Mouse (Mus musculus): ENCODE data around the gene H2-M5. TPM values are rescaled to one million over a fixed set of nuclear protein-coding genes. Genes with fewer than 3 reads are reported as not detected.

H2-M5 gene
- polyA plus RNA-seq, 1 experiment from 2014 or later: 0.16 TPM

DNA sequence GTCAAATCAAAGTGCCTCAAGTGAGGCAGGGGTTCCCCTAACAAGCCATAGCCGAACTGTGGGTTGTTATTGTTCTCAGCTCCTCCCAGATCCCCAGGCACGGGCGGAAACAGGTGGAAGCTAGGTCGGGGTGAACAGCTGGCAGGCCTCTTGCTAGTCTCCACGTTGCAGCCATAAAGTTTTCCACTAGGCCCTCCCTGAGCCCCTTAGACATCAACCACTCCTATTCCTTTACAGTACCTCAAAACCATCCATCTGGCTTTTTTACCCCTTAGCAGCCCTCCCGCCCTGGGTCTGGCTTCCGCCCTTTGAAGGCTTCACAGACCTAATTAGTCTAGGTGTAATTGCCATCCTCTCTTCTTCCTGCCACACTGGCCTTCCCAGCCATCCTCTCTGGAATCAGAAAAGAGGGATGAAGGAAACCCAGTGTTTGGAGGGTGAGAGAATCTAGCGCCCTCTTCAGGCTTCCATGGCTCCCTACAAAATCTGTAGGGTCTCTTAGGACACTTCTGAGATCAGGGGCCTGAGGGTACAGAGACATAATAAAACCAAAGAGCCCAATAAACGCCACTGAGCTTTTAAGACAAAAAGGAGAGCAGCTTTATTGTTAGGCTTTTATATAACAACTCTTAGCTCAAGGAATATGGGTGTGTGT lies 45.1 kb downstream of the H2-M5 start:
- ATAC-seq (ENCODE audit: low FRiP score, low TSS enrichment): no peak
- Histone ChIP-seq H3K27ac (ENCODE audit: low read depth, low read length) (no peak overlapping the region), H3K4me3 (ENCODE audit: low read length) (no peak overlapping the region), H3K9ac (ENCODE audit: low read depth, low read length) (no peak overlapping the region), H3K9me3 (ENCODE audit: control insufficient read depth, low read length) (no peaks in the 10 kb centered on the region), H3K27me3 (ENCODE audit: control insufficient read depth, insufficient read depth, low read length) (peaks cover 55% of the 10 kb centered on the region), H3K4me1 (ENCODE audit: control insufficient read depth, insufficient read depth, low read length) (peaks cover 5% of the 10 kb centered on the region), H3K4me2 (replicated peaks; ENCODE audit: low read depth, low read length) (no peak overlapping the region), H3K36me3 (ENCODE audit: control insufficient read depth, insufficient read depth, low read length) (peaks cover 5% of the 10 kb centered on the region; the same call in 1 of the 2 replicates)
- WGBS: 9% methylated on average over 9 of the region's 9 CpGs

DNA sequence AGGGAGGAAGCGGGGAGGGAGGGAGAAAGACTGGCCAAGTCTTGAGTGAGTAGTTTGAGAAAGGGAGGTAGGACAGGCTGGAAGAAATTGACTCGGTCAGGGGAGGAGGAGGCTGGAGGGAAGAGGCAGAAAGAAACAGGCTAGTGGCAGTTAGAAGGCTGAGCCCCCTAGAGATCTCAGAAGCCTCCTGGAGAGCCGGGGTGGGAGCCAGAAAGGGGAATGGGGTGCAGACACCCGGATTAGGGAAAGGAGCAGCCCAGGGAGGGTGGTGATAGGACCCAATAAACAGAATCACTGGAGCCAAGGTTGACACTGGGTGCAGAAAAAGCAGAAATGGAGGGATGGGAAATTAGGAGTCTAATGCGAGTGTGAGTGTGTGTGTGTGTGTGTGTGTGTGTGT lies 45.6 kb downstream of the H2-M5 start:
- WGBS: 11% methylated on average over 5 of the region's 5 CpGs
- no peak for ATAC-seq (ENCODE audit: low FRiP score, low TSS enrichment)
- Histone ChIP-seq H3K4me1 (ENCODE audit: control insufficient read depth, insufficient read depth, low read length) (peaks cover 5% of the 10 kb centered on the region), H3K27ac (ENCODE audit: low read depth, low read length) (no peak overlapping the region), H3K4me2 (replicated peaks; ENCODE audit: low read depth, low read length) (no peak overlapping the region), H3K9me3 (ENCODE audit: control insufficient read depth, low read length) (no peaks in the 10 kb centered on the region), H3K4me3 (ENCODE audit: low read length) (no peak overlapping the region), H3K27me3 (ENCODE audit: control insufficient read depth, insufficient read depth, low read length) (peaks cover 55% of the 10 kb centered on the region), H3K9ac (ENCODE audit: low read depth, low read length) (no peak overlapping the region), H3K36me3 (ENCODE audit: control insufficient read depth, insufficient read depth, low read length) (no peaks in the 10 kb centered on the region)

DNA sequence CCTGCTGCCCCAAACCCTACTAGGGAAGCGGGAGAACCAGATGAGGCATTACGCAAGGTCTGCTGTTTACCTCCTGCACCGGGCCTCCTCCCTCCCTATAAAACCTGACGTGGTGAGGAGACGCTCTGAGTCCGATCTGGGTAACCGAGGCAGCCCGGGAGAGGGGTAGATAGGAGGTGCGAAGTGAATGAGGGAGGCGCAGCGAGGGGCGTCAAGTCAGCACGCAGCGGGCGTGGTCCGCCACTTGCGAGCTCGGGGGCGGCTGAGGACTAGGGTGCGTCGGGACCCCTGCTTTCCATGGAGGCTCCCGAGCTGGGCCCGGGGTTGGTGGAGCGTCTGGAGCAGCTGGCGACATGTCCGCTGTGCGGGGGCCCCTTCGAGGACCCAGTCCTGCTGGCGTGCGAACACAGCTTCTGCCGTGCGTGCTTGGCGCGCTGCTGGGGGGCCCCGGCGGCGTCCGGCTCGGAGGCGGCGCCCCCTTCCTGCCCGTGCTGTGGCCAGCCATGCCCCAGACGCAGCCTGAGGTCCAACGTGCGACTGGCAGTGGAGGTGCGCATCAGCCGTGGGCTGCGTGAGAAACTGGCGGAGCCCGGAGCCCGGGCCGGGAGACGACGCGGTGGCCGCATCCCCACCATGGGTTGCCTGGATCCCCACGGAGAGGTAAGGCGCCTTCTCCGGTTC lies 46.4 kb downstream of the H2-M5 start, which contains the start of gene Rnf39:
Gene Rnf39 (plus strand): TSS at position 128 of the 681 bp plus-strand sequence.
- H3K4me1 ChIP-seq (ENCODE audit: control insufficient read depth, insufficient read depth, low read length): peaks cover 5% of the 10 kb centered on the region
- H3K27ac ChIP-seq (ENCODE audit: low read depth, low read length): no peak within 1 kb of the TSS
- H3K4me2 ChIP-seq (replicated peaks; ENCODE audit: low read depth, low read length): peak within 1 kb of the TSS; percentile 58
- H3K36me3 ChIP-seq (ENCODE audit: control insufficient read depth, insufficient read depth, low read length): no peaks in the 10 kb centered on the region
- WGBS: under 1% methylated on average over 48 of the region's 59 CpGs
- H3K27me3 ChIP-seq (ENCODE audit: control insufficient read depth, insufficient read depth, low read length): peaks cover 55% of the 10 kb centered on the region
- H3K9ac ChIP-seq (ENCODE audit: low read depth, low read length): peak within 1 kb of the TSS; percentile 42; the same call in 1 of the 2 replicates
- ATAC-seq (ENCODE audit: low FRiP score, low TSS enrichment): peak; percentile 24; the same call in 1 of the 2 replicates
- H3K4me3 ChIP-seq (ENCODE audit: low read length): peak within 1 kb of the TSS; percentile 37
- H3K9me3 ChIP-seq (ENCODE audit: control insufficient read depth, low read length): no peaks in the 10 kb centered on the region

DNA sequence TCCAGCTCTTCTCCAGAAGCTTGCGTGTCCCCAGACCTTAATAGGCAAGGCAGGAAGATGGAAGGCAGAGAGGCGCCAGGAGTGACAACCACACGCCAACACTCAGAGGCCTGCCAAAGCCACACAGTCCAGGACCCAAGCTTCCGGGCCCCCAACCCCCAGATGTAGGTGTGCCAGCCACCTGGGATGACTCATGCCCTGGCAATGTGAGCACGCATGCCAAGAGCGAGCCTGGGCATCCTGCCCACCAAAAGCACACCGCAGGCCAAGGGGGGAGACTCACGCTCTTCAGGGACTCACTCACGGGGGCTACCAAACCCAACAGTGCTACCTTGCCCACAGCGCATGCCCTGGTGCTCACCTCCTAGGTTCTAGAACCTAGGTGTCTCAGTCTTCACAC lies 46.9 kb downstream of the H2-M5 start:
- Histone ChIP-seq H3K36me3 (ENCODE audit: control insufficient read depth, insufficient read depth, low read length) (no peaks in the 10 kb centered on the region), H3K27ac (ENCODE audit: low read depth, low read length) (no peak overlapping the region), H3K4me3 (ENCODE audit: low read length) (peak overlapping the region; percentile 37), H3K4me2 (replicated peaks; ENCODE audit: low read depth, low read length) (peak overlapping the region; percentile 58), H3K9me3 (ENCODE audit: control insufficient read depth, low read length) (no peaks in the 10 kb centered on the region), H3K27me3 (ENCODE audit: control insufficient read depth, insufficient read depth, low read length) (peaks cover 55% of the 10 kb centered on the region), H3K9ac (ENCODE audit: low read depth, low read length) (no peak overlapping the region), H3K4me1 (ENCODE audit: control insufficient read depth, insufficient read depth, low read length) (peaks cover 5% of the 10 kb centered on the region)
- peak; percentile 9; the same call in 1 of the 2 replicates for ATAC-seq (ENCODE audit: low FRiP score, low TSS enrichment)
- WGBS: 49% methylated on average over 10 of the region's 10 CpGs

DNA sequence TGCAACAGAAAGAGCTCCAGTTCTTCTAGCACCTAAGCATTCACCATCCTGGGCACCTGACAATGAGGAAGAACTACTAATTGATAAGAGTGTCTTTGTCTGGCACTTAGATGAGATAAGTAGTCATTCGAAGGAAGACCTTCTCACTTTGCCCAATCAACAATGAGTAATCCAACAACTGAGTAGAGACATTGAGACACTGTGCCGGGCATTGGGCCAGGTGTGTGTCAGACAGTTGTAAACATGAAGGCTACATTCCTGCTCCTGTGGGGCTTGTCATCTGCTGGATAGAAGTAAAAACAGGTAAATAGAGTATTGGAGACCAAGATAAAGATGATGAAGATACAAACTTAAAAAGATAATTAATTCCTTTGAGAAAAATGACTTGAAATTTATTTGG lies 51.3 kb downstream of the H2-M5 start:
- peaks cover 2% of the 10 kb centered on the region for H3K4me1 ChIP-seq (ENCODE audit: control insufficient read depth, insufficient read depth, low read length)
- no peak overlapping the region for H3K9ac ChIP-seq (ENCODE audit: low read depth, low read length)
- H3K36me3 ChIP-seq (ENCODE audit: control insufficient read depth, insufficient read depth, low read length): no peaks in the 10 kb centered on the region
- 94% methylated on average over 2 of the region's 2 CpGs for WGBS
- ATAC-seq (ENCODE audit: low FRiP score, low TSS enrichment): no peak
- no peaks in the 10 kb centered on the region for H3K9me3 ChIP-seq (ENCODE audit: control insufficient read depth, low read length)
- H3K27me3 ChIP-seq (ENCODE audit: control insufficient read depth, insufficient read depth, low read length): peaks cover 23% of the 10 kb centered on the region
- H3K4me2 ChIP-seq (replicated peaks; ENCODE audit: low read depth, low read length): no peak overlapping the region
- no peak overlapping the region for H3K4me3 ChIP-seq (ENCODE audit: low read length)
- H3K27ac ChIP-seq (ENCODE audit: low read depth, low read length): no peak overlapping the region

Other genes starting within 250 kb of the H2-M5 start
- gene H2-M10.5, start 216.6 kb downstream of the H2-M5 start, polyA plus RNA-seq (2014; fragmentation: Nextera tagmentation; extraction: Ambion mirVana): not detected in 2 replicates
- not detected in 2 replicates for gene H2-M10.6, start 177.4 kb downstream of the H2-M5 start, polyA plus RNA-seq (2014; fragmentation: Nextera tagmentation; extraction: Ambion mirVana)
- 23.7 and 32.3 TPM in 2 replicates for gene Trim26, start 152.4 kb downstream of the H2-M5 start, polyA plus RNA-seq (2014; fragmentation: Nextera tagmentation; extraction: Ambion mirVana)
- gene Trim15, start 122.3 kb downstream of the H2-M5 start, polyA plus RNA-seq (2014; fragmentation: Nextera tagmentation; extraction: Ambion mirVana): 0.10 and 0.23 TPM in 2 replicates
- gene Trim10, start 120.0 kb downstream of the H2-M5 start, polyA plus RNA-seq (2014; fragmentation: Nextera tagmentation; extraction: Ambion mirVana): 1.3 and 2.9 TPM in 2 replicates
- gene Trim40, start 99.4 kb downstream of the H2-M5 start, polyA plus RNA-seq (2014; fragmentation: Nextera tagmentation; extraction: Ambion mirVana): not detected in 2 replicates
- not detected in 2 replicates for gene Trim31, start 91.4 kb downstream of the H2-M5 start, polyA plus RNA-seq (2014; fragmentation: Nextera tagmentation; extraction: Ambion mirVana)
- 0.22 and 0.37 TPM in 2 replicates for gene Rnf39, start 46.6 kb downstream of the H2-M5 start, polyA plus RNA-seq (2014; fragmentation: Nextera tagmentation; extraction: Ambion mirVana)
- gene Ppp1r11, start 37.8 kb downstream of the H2-M5 start, polyA plus RNA-seq (2014; fragmentation: Nextera tagmentation; extraction: Ambion mirVana): 125 and 163 TPM in 2 replicates
- 97.6 and 130 TPM in 2 replicates for gene Znrd1, start 31.0 kb downstream of the H2-M5 start, polyA plus RNA-seq (2014; fragmentation: Nextera tagmentation; extraction: Ambion mirVana)
- 6.6 and 10.3 TPM in 2 replicates for gene Znrd1as, start 30.9 kb downstream of the H2-M5 start, polyA plus RNA-seq (2014; fragmentation: Nextera tagmentation; extraction: Ambion mirVana)
- gene 2410137M14Rik, start 8.3 kb downstream of the H2-M5 start, polyA plus RNA-seq (2014; fragmentation: Nextera tagmentation; extraction: Ambion mirVana): not detected in 2 replicates
- gene Zfp57, start 11.6 kb upstream of the H2-M5 start, polyA plus RNA-seq (2014; fragmentation: Nextera tagmentation; extraction: Ambion mirVana): 44.6 and 67.5 TPM in 2 replicates
- gene Mog, start 33.9 kb upstream of the H2-M5 start, polyA plus RNA-seq (2014; fragmentation: Nextera tagmentation; extraction: Ambion mirVana): 0.12 and 0.14 TPM in 2 replicates
- 8.1 and 11.6 TPM in 2 replicates for gene Gabbr1, start 56.4 kb upstream of the H2-M5 start, polyA plus RNA-seq (2014; fragmentation: Nextera tagmentation; extraction: Ambion mirVana)
- gene Olfr90, start 99.0 kb upstream of the H2-M5 start, polyA plus RNA-seq (2014; fragmentation: Nextera tagmentation; extraction: Ambion mirVana): not detected in 2 replicates
- gene Olfr91, start 108.7 kb upstream of the H2-M5 start, polyA plus RNA-seq (2014; fragmentation: Nextera tagmentation; extraction: Ambion mirVana): not detected in 2 replicates
- not detected in 2 replicates for gene Olfr92, start 130.6 kb upstream of the H2-M5 start, polyA plus RNA-seq (2014; fragmentation: Nextera tagmentation; extraction: Ambion mirVana)
- not detected in 2 replicates for gene Olfr93, start 172.0 kb upstream of the H2-M5 start, polyA plus RNA-seq (2014; fragmentation: Nextera tagmentation; extraction: Ambion mirVana)
- not detected in 2 replicates for gene Ubd, start 204.4 kb upstream of the H2-M5 start, polyA plus RNA-seq (2014; fragmentation: Nextera tagmentation; extraction: Ambion mirVana)
- not detected in 2 replicates for gene Olfr94, start 211.5 kb upstream of the H2-M5 start, polyA plus RNA-seq (2014; fragmentation: Nextera tagmentation; extraction: Ambion mirVana)
- not detected in 2 replicates for gene Olfr95, start 223.6 kb upstream of the H2-M5 start, polyA plus RNA-seq (2014; fragmentation: Nextera tagmentation; extraction: Ambion mirVana)
- not detected in 2 replicates for gene Olfr96, start 230.6 kb upstream of the H2-M5 start, polyA plus RNA-seq (2014; fragmentation: Nextera tagmentation; extraction: Ambion mirVana)
- not detected in 2 replicates for gene Olfr97, start 247.8 kb upstream of the H2-M5 start, polyA plus RNA-seq (2014; fragmentation: Nextera tagmentation; extraction: Ambion mirVana)